Mouse (Mus musculus): ENCODE measurements around the gene Fam189a1. TPM values are rescaled to one million over a fixed set of nuclear protein-coding genes. Genes with fewer than 3 reads are reported as not detected.

The Fam189a1 gene
- polyA plus RNA-seq, 1 experiment from 2014 or later: 2.8 TPM

DNA sequence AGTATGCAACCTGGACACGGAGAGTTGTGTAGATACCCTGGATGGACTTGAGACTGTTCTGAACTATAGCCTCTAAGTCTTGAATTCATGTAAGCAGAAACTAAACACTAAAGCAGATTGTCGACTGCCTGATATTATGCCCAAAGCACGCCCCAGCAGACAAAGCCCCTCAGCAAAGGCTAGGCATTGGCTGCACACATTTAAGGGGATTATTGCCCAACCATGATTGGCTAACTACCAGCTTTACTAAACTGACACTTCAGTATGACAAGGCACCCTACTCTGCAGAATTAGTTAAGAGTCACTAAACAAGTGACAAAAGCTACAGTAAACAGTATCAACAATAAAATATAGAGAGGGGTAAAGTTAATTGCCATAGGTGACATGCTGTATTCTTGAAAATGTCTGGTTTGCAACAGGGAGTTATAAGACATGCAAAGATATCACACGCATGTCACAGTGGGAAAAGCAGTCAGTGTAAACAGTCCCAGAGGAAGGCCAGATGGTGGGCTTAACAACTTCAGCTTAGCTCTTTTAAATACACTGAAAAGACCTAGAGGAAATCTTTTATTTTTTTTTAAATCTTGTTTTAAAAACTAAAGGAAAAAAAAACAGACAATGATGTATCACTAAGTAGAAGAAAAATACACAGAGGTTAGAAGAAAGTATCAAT is 182.6 kb downstream of the Fam189a1 start:
- Histone ChIP-seq H3K9ac (no peak overlapping the region), H3K36me3 (replicated peaks) (no peaks in the 10 kb centered on the region), H3K27ac (no peak overlapping the region), H3K4me1 (no peaks in the 10 kb centered on the region), H3K4me3 (replicated peaks) (no peak overlapping the region), H3K4me2 (no peak overlapping the region), H3K9me3 (no peaks in the 10 kb centered on the region), H3K27me3 (no peaks in the 10 kb centered on the region)
- 61% methylated on average over 4 of the region's 4 CpGs for WGBS
- ATAC-seq (ENCODE audit: low FRiP score): no peak

- no peaks in the 10 kb centered on the region for H3K36me3 ChIP-seq (replicated peaks)
- WGBS: 87% methylated on average over 3 of the region's 3 CpGs
- H3K9ac ChIP-seq: no peak overlapping the region
- no peak overlapping the region for H3K4me2 ChIP-seq
- H3K4me1 ChIP-seq: no peaks in the 10 kb centered on the region
- no peak overlapping the region for H3K4me3 ChIP-seq (replicated peaks)
- no peak for ATAC-seq (ENCODE audit: low FRiP score)
- no peak overlapping the region for H3K27ac ChIP-seq
- H3K27me3 ChIP-seq: no peaks in the 10 kb centered on the region
- no peaks in the 10 kb centered on the region for H3K9me3 ChIP-seq
These were observed 194.2 kb downstream of the Fam189a1 start for GRCm38 (mm10) chr7:64962128-64962527.

- H3K4me1 ChIP-seq: no peaks in the 10 kb centered on the region
These were observed 197.3 kb downstream of the Fam189a1 start for GRCm38 (mm10) chr7:64959087-64959486.

GRCm38 (mm10) chr7:64952181-64952580 is 204.2 kb downstream of the Fam189a1 start:
- 45% methylated on average over 2 of the region's 2 CpGs for WGBS
- no peaks in the 10 kb centered on the region for H3K27me3 ChIP-seq
- no peak for ATAC-seq (ENCODE audit: low FRiP score)
- H3K36me3 ChIP-seq (replicated peaks): no peaks in the 10 kb centered on the region
- no peak overlapping the region for H3K27ac ChIP-seq
- no peak overlapping the region for H3K9ac ChIP-seq
- no peak overlapping the region for H3K4me2 ChIP-seq
- no peak overlapping the region for H3K4me3 ChIP-seq (replicated peaks)
- H3K4me1 ChIP-seq: peaks cover 4% of the 10 kb centered on the region; the same call in 1 of the 2 replicates
- no peaks in the 10 kb centered on the region for H3K9me3 ChIP-seq

More at GRCm38 (mm10) chr7:64959087-64959486, 197.3 kb downstream of the Fam189a1 start:
- Histone ChIP-seq H3K4me2 (no peak overlapping the region), H3K36me3 (replicated peaks) (no peaks in the 10 kb centered on the region), H3K4me3 (replicated peaks) (no peak overlapping the region), H3K9me3 (no peaks in the 10 kb centered on the region), H3K27ac (no peak overlapping the region), H3K9ac (no peak overlapping the region), H3K27me3 (no peaks in the 10 kb centered on the region)
- ATAC-seq (ENCODE audit: low FRiP score): no peak
- 44% methylated on average over 6 of the region's 6 CpGs for WGBS

GRCm38 (mm10) chr7:64950771-64951099 is 205.6 kb downstream of the Fam189a1 start:
- no peaks in the 10 kb centered on the region for H3K36me3 ChIP-seq (replicated peaks)
- peaks cover 4% of the 10 kb centered on the region; the same call in 1 of the 2 replicates for H3K4me1 ChIP-seq
- H3K27me3 ChIP-seq: no peaks in the 10 kb centered on the region
- WGBS: 74% methylated on average over 2 of the region's 2 CpGs
- H3K4me2 ChIP-seq: no peak overlapping the region
- no peak for ATAC-seq (ENCODE audit: low FRiP score)
- no peaks in the 10 kb centered on the region for H3K9me3 ChIP-seq
- no peak overlapping the region for H3K9ac ChIP-seq
- H3K27ac ChIP-seq: no peak overlapping the region
- H3K4me3 ChIP-seq (replicated peaks): no peak overlapping the region

GRCm38 (mm10) chr7:64949910-64950770 is 206.2 kb downstream of the Fam189a1 start:
- H3K9ac ChIP-seq: no peak overlapping the region
- H3K4me3 ChIP-seq (replicated peaks): no peak overlapping the region
- peaks cover 4% of the 10 kb centered on the region; the same call in 1 of the 2 replicates for H3K4me1 ChIP-seq
- H3K27me3 ChIP-seq: no peaks in the 10 kb centered on the region
- no peak overlapping the region for H3K27ac ChIP-seq
- 48% methylated on average over 12 of the region's 12 CpGs for WGBS
- no peaks in the 10 kb centered on the region for H3K36me3 ChIP-seq (replicated peaks)
- H3K4me2 ChIP-seq: no peak overlapping the region
- no peak for ATAC-seq (ENCODE audit: low FRiP score)
- no peaks in the 10 kb centered on the region for H3K9me3 ChIP-seq

DNA sequence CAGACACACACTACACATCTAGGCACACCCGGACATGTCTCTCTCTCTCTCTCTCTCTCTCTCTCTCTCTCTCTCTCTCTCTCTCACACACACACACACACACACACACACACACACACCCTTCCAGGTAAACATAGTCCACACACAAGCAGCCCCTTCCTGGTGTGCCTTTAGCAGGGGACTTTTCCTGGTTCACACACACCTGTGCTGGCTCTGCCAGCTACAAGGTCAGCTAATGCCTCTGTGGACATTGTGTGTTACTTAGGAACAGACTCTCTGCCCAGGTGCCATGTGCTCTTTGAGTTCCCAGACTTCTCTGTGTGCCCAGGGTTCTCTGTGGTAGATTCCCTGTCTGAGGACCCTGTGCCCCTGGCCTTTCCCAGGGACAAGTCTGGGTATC is 206.9 kb downstream of the Fam189a1 start:
- Histone ChIP-seq H3K36me3 (replicated peaks) (no peaks in the 10 kb centered on the region), H3K4me1 (peaks cover 4% of the 10 kb centered on the region; the same call in 1 of the 2 replicates), H3K4me2 (no peak overlapping the region), H3K27ac (no peak overlapping the region), H3K9me3 (no peaks in the 10 kb centered on the region), H3K9ac (no peak overlapping the region), H3K27me3 (no peaks in the 10 kb centered on the region), H3K4me3 (replicated peaks) (no peak overlapping the region)
- ATAC-seq (ENCODE audit: low FRiP score): no peak
- WGBS: 84% methylated on average over 1 of the region's 1 CpGs

GRCm38 (mm10) chr7:64944686-64945085 is 211.7 kb downstream of the Fam189a1 start:
- H3K36me3 ChIP-seq (replicated peaks): no peaks in the 10 kb centered on the region
- 0 out of 2 replicates have a peak, but pooled peaks cover 2% of the 10 kb centered on the region for H3K27me3 ChIP-seq
- H3K4me2 ChIP-seq: no peak overlapping the region
- no peaks in the 10 kb centered on the region for H3K9me3 ChIP-seq
- H3K9ac ChIP-seq: no peak overlapping the region
- H3K4me1 ChIP-seq: no peaks in the 10 kb centered on the region
- no peak for ATAC-seq (ENCODE audit: low FRiP score)
- H3K27ac ChIP-seq: no peak overlapping the region
- no peak overlapping the region for H3K4me3 ChIP-seq (replicated peaks)
- 82% methylated on average over 5 of the region's 5 CpGs for WGBS

DNA sequence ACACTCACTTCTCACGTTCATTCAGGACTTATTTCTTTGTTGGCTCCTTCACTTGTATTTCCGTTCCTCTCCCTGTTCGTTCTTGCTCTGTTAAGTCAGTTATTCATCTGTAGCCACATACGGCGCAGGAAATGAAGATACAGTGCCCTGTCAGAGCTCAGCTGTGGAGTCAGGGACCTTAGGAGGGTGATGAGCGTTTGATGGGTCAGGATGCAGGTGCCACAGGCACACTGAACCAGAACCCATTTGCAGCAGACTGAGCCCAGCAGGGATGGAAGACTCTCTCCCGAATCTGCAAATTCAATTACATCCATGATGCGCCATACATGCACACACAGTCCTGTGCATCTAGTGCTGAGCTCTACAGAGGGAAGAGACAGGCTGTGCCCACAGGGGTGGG is 212.2 kb downstream of the Fam189a1 start:
- no peak overlapping the region for H3K4me3 ChIP-seq (replicated peaks)
- H3K4me1 ChIP-seq: no peaks in the 10 kb centered on the region
- H3K27me3 ChIP-seq: 0 out of 2 replicates have a peak, but pooled peaks cover 2% of the 10 kb centered on the region
- no peaks in the 10 kb centered on the region for H3K9me3 ChIP-seq
- H3K36me3 ChIP-seq (replicated peaks): no peaks in the 10 kb centered on the region
- no peak overlapping the region for H3K27ac ChIP-seq
- no peak overlapping the region for H3K4me2 ChIP-seq
- no peak overlapping the region for H3K9ac ChIP-seq
- WGBS: 87% methylated on average over 8 of the region's 8 CpGs
- no peak for ATAC-seq (ENCODE audit: low FRiP score)

GRCm38 (mm10) chr7:64936927-64937326 is 219.4 kb downstream of the Fam189a1 start:
- Histone ChIP-seq H3K36me3 (replicated peaks) (no peaks in the 10 kb centered on the region), H3K9ac (no peak overlapping the region), H3K27ac (no peak overlapping the region), H3K4me1 (no peaks in the 10 kb centered on the region), H3K27me3 (0 out of 2 replicates have a peak, but pooled peaks cover 2% of the 10 kb centered on the region), H3K9me3 (no peaks in the 10 kb centered on the region), H3K4me2 (no peak overlapping the region), H3K4me3 (replicated peaks) (no peak overlapping the region)
- WGBS: 74% methylated on average over 4 of the region's 4 CpGs
- no peak for ATAC-seq (ENCODE audit: low FRiP score)

GRCm38 (mm10) chr7:64934115-64934514 is 222.3 kb downstream of the Fam189a1 start:
- 77% methylated on average over 3 of the region's 3 CpGs for WGBS

DNA sequence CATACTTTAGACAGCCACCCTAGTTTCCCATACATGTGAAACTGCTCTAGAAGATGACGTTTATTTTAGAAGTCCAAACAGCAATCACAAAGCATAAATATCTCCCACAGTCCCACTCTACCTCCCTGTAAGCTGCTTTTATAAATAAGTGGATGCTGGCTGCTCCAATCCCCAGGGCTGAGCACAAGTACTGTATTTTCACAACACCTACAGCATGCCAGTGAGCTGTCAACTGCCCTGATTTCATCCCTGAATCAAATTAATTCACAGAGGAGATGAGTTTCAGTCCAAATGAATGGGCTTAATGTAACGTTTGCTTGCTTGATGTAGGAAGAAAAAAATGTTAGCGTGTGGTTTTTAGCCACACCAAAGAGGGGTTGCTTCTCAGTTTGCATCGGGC is 225.4 kb downstream of the Fam189a1 start:
- Histone ChIP-seq H3K4me1 (no peaks in the 10 kb centered on the region), H3K4me3 (replicated peaks) (no peak overlapping the region), H3K4me2 (no peak overlapping the region), H3K27me3 (no peaks in the 10 kb centered on the region), H3K27ac (no peak overlapping the region), H3K9ac (no peak overlapping the region), H3K9me3 (no peaks in the 10 kb centered on the region), H3K36me3 (replicated peaks) (no peaks in the 10 kb centered on the region)
- WGBS: 80% methylated on average over 4 of the region's 4 CpGs
- no peak for ATAC-seq (ENCODE audit: low FRiP score)

More at GRCm38 (mm10) chr7:64934115-64934514, 222.3 kb downstream of the Fam189a1 start:
- H3K27me3 ChIP-seq: no peaks in the 10 kb centered on the region
- H3K9ac ChIP-seq: no peak overlapping the region
- H3K4me1 ChIP-seq: no peaks in the 10 kb centered on the region
- H3K9me3 ChIP-seq: no peaks in the 10 kb centered on the region
- no peak for ATAC-seq (ENCODE audit: low FRiP score)
- H3K27ac ChIP-seq: no peak overlapping the region
- no peak overlapping the region for H3K4me3 ChIP-seq (replicated peaks)
- no peaks in the 10 kb centered on the region for H3K36me3 ChIP-seq (replicated peaks)
- no peak overlapping the region for H3K4me2 ChIP-seq
